Mouse (Mus musculus) ES-E14 (cell line): ENCODE measurements at regions not wholly inside any gene's neighbourhood (a gene's known extent, or its start where the extent isn't known, plus 50 kb on each side); places are given as distances from the start of the nearest gene placed in this dataset.

Source experiments
- DNase-seq: peaks from one replicate; pipeline ENCODE4 v3.0.0-alpha.2; 2013; ENCODE audit warnings: low read depth, low spot score
- H3K27ac ChIP-seq: 2 replicates; pipeline ENCODE4 v1.5.1; 2012; ENCODE audit warnings: low read depth, mild to moderate bottlenecking, low read length, moderate library complexity, mixed read lengths; ENCODE audit not compliant: poor library complexity, insufficient read depth, severe bottlenecking
- H3K36me3 ChIP-seq: 2 replicates; pipeline ENCODE4 v1.6.1; 2012; ENCODE audit warnings: mild to moderate bottlenecking, low read length, moderate library complexity, mixed read lengths; ENCODE audit not compliant: control insufficient read depth, poor library complexity, insufficient read depth, severe bottlenecking
- H3K4me1 ChIP-seq, 2 experiments: fragments of 150-350 bp in 1 of 2; sonication (generic) in 1 of 2; 2 replicates each; pipeline ENCODE4 v1.6.1; 2012; ENCODE audit warnings: low read length in 2 of 2, mild to moderate bottlenecking in 1 of 2, mixed read lengths in 1 of 2; ENCODE audit not compliant: control insufficient read depth in 2 of 2, insufficient read depth in 2 of 2, poor library complexity in 1 of 2
- H3K4me3 ChIP-seq, 2 experiments: fragments of 150-350 bp in 1 of 2; sonication (generic) in 1 of 2; 2 replicates each; pipeline ENCODE4 v1.5.1; 2012; ENCODE audit warnings: low read length in 2 of 2, low read depth in 1 of 2, mild to moderate bottlenecking in 1 of 2, mixed read lengths in 1 of 2; ENCODE audit not compliant: insufficient read depth in 1 of 2, poor library complexity in 1 of 2, severe bottlenecking in 1 of 2
- H3K9ac ChIP-seq: 2 replicates; pipeline ENCODE4 v1.6.1; 2012; ENCODE audit warnings: low read depth, mild to moderate bottlenecking, low read length, mixed read lengths; ENCODE audit not compliant: poor library complexity, insufficient read depth, severe bottlenecking
- H3K9me3 ChIP-seq: fragments of 150-350 bp; sonication (generic); 2 replicates; pipeline ENCODE4 v1.6.1; 2012; ENCODE audit warnings: low read depth, mild to moderate bottlenecking, low read length; ENCODE audit not compliant: control insufficient read depth, insufficient read depth
- CHD2 ChIP-seq: IDR thresholded peaks from 2 replicates; pipeline ENCODE4 v1.6.1; 2014; ENCODE audit warnings: mild to moderate bottlenecking, low read depth, low read length, inconsistent platforms
- HCFC1 ChIP-seq: IDR thresholded peaks from 2 replicates; pipeline ENCODE4 v1.6.1; 2012; ENCODE audit warnings: low read length, inconsistent platforms, borderline replicate concordance; ENCODE audit not compliant: insufficient read depth
- MAFK ChIP-seq: IDR thresholded peaks from 2 replicates; pipeline ENCODE4 v1.6.1; 2014; ENCODE audit warnings: mild to moderate bottlenecking, low read depth, low read length, inconsistent platforms; ENCODE audit not compliant: insufficient read depth
- ZC3H11A ChIP-seq: IDR thresholded peaks from 2 replicates; pipeline ENCODE4 v1.6.1; 2012; ENCODE audit warnings: low read depth, mild to moderate bottlenecking, inconsistent platforms, low read length, borderline replicate concordance
- ZNF384 ChIP-seq: IDR thresholded peaks from 2 replicates; pipeline ENCODE4 v1.6.1; 2012; ENCODE audit warnings: low read depth, low read length, inconsistent platforms
- in situ Hi-C, 2 experiments: fragments of 600-800 bp; cut with MboI; formaldehyde crosslinking; loops; one replicate each; pipeline ENCODE4 v1.15.1; 2025; ENCODE audit warnings: low sequenced_read_pairs in 2 of 2, inconsistent platforms in 1 of 2; ENCODE audit not compliant: unreplicated experiment in 2 of 2

DNA sequence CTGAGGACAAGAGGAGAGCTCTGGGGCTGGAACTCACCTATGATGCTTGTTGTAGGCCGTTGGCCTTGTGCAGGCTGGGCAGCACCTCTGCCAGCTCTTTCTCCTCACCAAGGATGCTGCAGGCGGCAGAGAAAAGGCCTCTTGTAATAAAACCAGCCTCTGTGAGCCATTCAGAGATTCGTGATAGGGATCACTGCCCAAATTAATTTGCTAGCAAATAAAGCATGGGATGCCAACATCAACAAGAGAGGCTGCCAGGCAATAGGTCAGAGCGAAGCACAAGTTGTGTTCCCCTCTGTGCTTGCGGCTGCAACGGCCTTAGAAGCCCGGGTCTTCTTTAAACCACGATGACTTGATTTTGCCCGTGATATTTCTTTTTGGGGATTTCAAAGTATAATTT is 72.0 kb upstream of the Kcnj15 start:
- Histone ChIP-seq H3K4me3 (no peak overlapping the region), H3K4me1 (no peaks in the 10 kb centered on the region), H3K9ac (no peak overlapping the region), H3K9me3 (no peaks in the 10 kb centered on the region), H3K36me3 (no peaks in the 10 kb centered on the region), H3K27ac (no peak overlapping the region)
- no peak for TF ChIP-seq ZC3H11A
- no peak for TF ChIP-seq ZNF384
- no peak for TF ChIP-seq CHD2
- no peak for TF ChIP-seq HCFC1
- DNase-seq = no peak
- in situ Hi-C loops = no loop called here

GRCm38 (mm10) chr16:95189114-95189513 is 68.2 kb upstream of the Kcnj15 start:
- DNase-seq = no peak
- TF ChIP-seq MAFK (no peak), HCFC1 (no peak), ZC3H11A (no peak), CHD2 (no peak), ZNF384 (no peak)
- H3K9me3 ChIP-seq = no peaks in the 10 kb centered on the region
- H3K9ac ChIP-seq = no peak overlapping the region
- H3K36me3 ChIP-seq = no peaks in the 10 kb centered on the region
- in situ Hi-C loops = no loop called here
- H3K27ac ChIP-seq = no peak overlapping the region
- H3K4me3 ChIP-seq = no peak overlapping the region
- no peaks in the 10 kb centered on the region for H3K4me1 ChIP-seq

- no peak for DNase-seq
- no peaks in the 10 kb centered on the region for H3K36me3 ChIP-seq
- TF ChIP-seq MAFK (no peak), ZNF384 (no peak), CHD2 (no peak), ZC3H11A (no peak), HCFC1 (no peak)
- no peaks in the 10 kb centered on the region for H3K9me3 ChIP-seq
- H3K4me1 ChIP-seq = no peaks in the 10 kb centered on the region
- in situ Hi-C loops = no loop called here
- H3K4me3 ChIP-seq = no peak overlapping the region
- no peak overlapping the region for H3K27ac ChIP-seq
- no peak overlapping the region for H3K9ac ChIP-seq
These were observed 63.2 kb upstream of the Kcnj15 start for GRCm38 (mm10) chr16:95194151-95194550.

DNA sequence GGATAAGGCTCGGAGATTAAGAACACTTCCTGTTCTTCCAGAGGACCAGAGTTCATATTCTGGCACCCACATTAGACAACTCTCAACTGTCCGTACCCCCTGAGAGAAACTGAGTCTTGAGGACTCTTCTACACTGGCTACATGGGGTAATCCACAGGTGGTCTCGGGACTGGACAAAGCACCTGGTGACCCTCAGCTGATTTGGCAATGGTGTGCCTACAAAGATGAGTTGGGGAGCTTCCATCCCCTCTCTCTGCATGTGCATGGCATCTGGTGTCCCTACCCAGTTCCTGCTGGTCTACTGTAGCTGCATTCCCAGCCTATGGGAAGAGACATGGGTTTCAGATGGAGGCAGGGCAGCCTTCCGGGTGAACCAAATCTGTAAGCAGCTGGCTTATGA is 61.2 kb upstream of the Kcnj15 start:
- in situ Hi-C loops = no loop called here
- no peak overlapping the region for H3K4me3 ChIP-seq
- TF ChIP-seq ZNF384 = no peak
- TF ChIP-seq MAFK = no peak
- TF ChIP-seq ZC3H11A = no peak
- TF ChIP-seq HCFC1 = no peak
- TF ChIP-seq CHD2 = no peak
- no peak for DNase-seq
- H3K9me3 ChIP-seq = no peaks in the 10 kb centered on the region
- no peak overlapping the region for H3K27ac ChIP-seq
- no peaks in the 10 kb centered on the region for H3K36me3 ChIP-seq
- no peaks in the 10 kb centered on the region for H3K4me1 ChIP-seq
- H3K9ac ChIP-seq = no peak overlapping the region

DNA sequence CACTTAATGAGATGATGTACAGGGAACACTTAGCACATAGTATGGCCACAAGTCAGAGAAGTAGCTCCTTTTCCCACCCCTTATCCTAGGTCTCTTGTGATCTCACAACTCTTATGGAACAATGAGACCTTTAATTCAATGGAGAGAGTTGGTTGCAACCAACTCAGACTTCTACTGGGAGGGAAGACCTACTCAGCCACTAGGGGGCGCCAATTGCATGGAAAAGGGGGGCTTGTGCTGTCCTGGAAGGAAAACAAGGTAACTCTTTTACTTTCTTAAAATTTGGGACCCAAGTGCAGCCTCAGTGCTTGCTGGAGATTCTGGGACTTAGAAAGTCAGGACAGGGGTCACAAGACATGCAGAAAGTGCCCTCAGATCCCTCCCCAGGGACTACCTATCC is 60.7 kb upstream of the Kcnj15 start:
- no peaks in the 10 kb centered on the region for H3K36me3 ChIP-seq
- in situ Hi-C loops = no loop called here
- H3K4me3 ChIP-seq = no peak overlapping the region
- no peak overlapping the region for H3K27ac ChIP-seq
- H3K4me1 ChIP-seq = no peaks in the 10 kb centered on the region
- no peaks in the 10 kb centered on the region for H3K9me3 ChIP-seq
- no peak overlapping the region for H3K9ac ChIP-seq
- peak; percentile 44 for DNase-seq
- no peak for TF ChIP-seq HCFC1
- TF ChIP-seq MAFK = no peak
- 0 out of 2 replicates have a peak, but pooled peaks have one; percentile 33 for TF ChIP-seq ZC3H11A
- TF ChIP-seq CHD2 = no peak
- no peak for TF ChIP-seq ZNF384
